In genomic region chr11:5442590-5443021, GRCm38 (mm10) we compare ENCODE assay signal across 8 mouse cellular contexts. TPM values are rescaled to one million over a fixed set of nuclear protein-coding genes. Genes with fewer than 3 reads are reported as not detected.
DNase-seq lines count a peak whose midpoint lies in the region; ATAC-seq and TF ChIP-seq lines count a peak whose summit lies in the region.

No protein-coding gene starts in this region.

- intact Hi-C loops in heart, postnatal 10 days (cut with DNase I), result no loop called here
- intact Hi-C loops in gastrocnemius, adult 2 months (cut with DNase I), result loop anchor here (10.0 kb wide), 1 partner anchor 258 kb away; no protein-coding TSS in a partner anchor

- no peaks in the 10 kb centered on the region for H3K36me3 ChIP-seq in heart, embryonic 14.5 days (ENCODE audit: control insufficient read depth, insufficient read depth, low read length)
- H3K36me3 ChIP-seq in embryonic facial prominence, embryonic 11.5 days (replicated peaks; ENCODE audit: control insufficient read depth, insufficient read depth, low read depth, low read length), result no peaks in the 10 kb centered on the region
- H3K36me3 ChIP-seq in hindbrain, postnatal 0 days (ENCODE audit: insufficient read depth, low read length), result no peaks in the 10 kb centered on the region
- H3K36me3 ChIP-seq in midbrain, embryonic 12.5 days, result no peaks in the 10 kb centered on the region

- H3K27me3 ChIP-seq in heart, embryonic 14.5 days (ENCODE audit: control insufficient read depth, insufficient read depth, low read length), result no peaks in the 10 kb centered on the region
- no peaks in the 10 kb centered on the region for H3K27me3 ChIP-seq in embryonic facial prominence, embryonic 11.5 days (ENCODE audit: control insufficient read depth, insufficient read depth, low read length)
- no peaks in the 10 kb centered on the region for H3K27me3 ChIP-seq in hindbrain, postnatal 0 days (ENCODE audit: insufficient read depth, low read length)
- peaks cover 6% of the 10 kb centered on the region; the same call in 1 of the 2 replicates for H3K27me3 ChIP-seq in midbrain, embryonic 12.5 days

- 35% methylated on average over 3 of the region's 3 CpGs for WGBS in heart, embryonic 14.5 days
- 24% methylated on average over 3 of the region's 3 CpGs for WGBS in embryonic facial prominence, embryonic 11.5 days
- WGBS in hindbrain, postnatal 0 days, result 20% methylated on average over 3 of the region's 3 CpGs
- 16% methylated on average over 3 of the region's 3 CpGs for WGBS in midbrain, embryonic 12.5 days

- H3K9ac ChIP-seq in heart, embryonic 14.5 days (ENCODE audit: low read length), result peak overlapping the region; percentile 90
- no peak overlapping the region for H3K9ac ChIP-seq in embryonic facial prominence, embryonic 11.5 days (replicated peaks; ENCODE audit: low read length)
- H3K9ac ChIP-seq in hindbrain, postnatal 0 days (replicated peaks; ENCODE audit: low read length), result peak overlapping the region; percentile 81; the same call in 1 of the 2 replicates
- H3K9ac ChIP-seq in midbrain, embryonic 12.5 days (replicated peaks), result peak overlapping the region; percentile 82; the same call in 1 of the 2 replicates

- peaks cover 9 to 24% of the 10 kb centered on the region in 2 experiments for H3K4me1 ChIP-seq in heart, embryonic 14.5 days (ENCODE audit: control insufficient read depth in 2 of 2, insufficient read depth in 2 of 2, low read length in 2 of 2)
- H3K4me1 ChIP-seq in embryonic facial prominence, embryonic 11.5 days (ENCODE audit: control insufficient read depth, insufficient read depth, low read length), result no peaks in the 10 kb centered on the region
- peaks cover 15% of the 10 kb centered on the region; the same call in 1 of the 2 replicates for H3K4me1 ChIP-seq in hindbrain, postnatal 0 days (ENCODE audit: insufficient read depth, low read length)
- H3K4me1 ChIP-seq in midbrain, embryonic 12.5 days, result peaks cover 28% of the 10 kb centered on the region

- H3K4me3 ChIP-seq in heart, embryonic 14.5 days (ENCODE audit: control insufficient read depth in 1 of 2, insufficient read depth in 1 of 2, low read depth in 1 of 2, low read length in 2 of 2), result peak overlapping the region in 1 of 2 experiments; percentile 87; a peak in 2 of 4 replicates
- peak overlapping the region; percentile 90; the same call in 1 of the 2 replicates for H3K4me3 ChIP-seq in embryonic facial prominence, embryonic 11.5 days (ENCODE audit: low read depth, low read length)
- peak overlapping the region; percentile 85 for H3K4me3 ChIP-seq in hindbrain, postnatal 0 days (ENCODE audit: low read length)
- H3K4me3 ChIP-seq in midbrain, embryonic 12.5 days, result peak overlapping the region; percentile 81
- H3K4me3 ChIP-seq in gastrocnemius, adult 2 months, result no peak overlapping the region

- no peak for TF ChIP-seq CTCF in hindbrain, postnatal 0 days (IDR thresholded peaks at IDR 0.05; ENCODE audit: low read depth)
- no peak for TF ChIP-seq CTCF in gastrocnemius, adult 2 months (IDR thresholded peaks at IDR 0.05)

- no peak overlapping the region for H3K27ac ChIP-seq in heart, embryonic 14.5 days (replicated peaks in 1 of 2; ENCODE audit: control insufficient read depth in 1 of 2, insufficient read depth in 1 of 2, low read depth in 2 of 2, low read length in 2 of 2)
- no peak overlapping the region for H3K27ac ChIP-seq in embryonic facial prominence, embryonic 11.5 days (replicated peaks; ENCODE audit: low read depth, low read length)
- H3K27ac ChIP-seq in hindbrain, postnatal 0 days, result no peak overlapping the region
- no peak overlapping the region for H3K27ac ChIP-seq in midbrain, embryonic 12.5 days (replicated peaks)
- H3K27ac ChIP-seq in gastrocnemius, adult 2 months, result no peak overlapping the region

- H3K9me3 ChIP-seq in heart, embryonic 14.5 days (ENCODE audit: control insufficient read depth, low read length), result no peaks in the 10 kb centered on the region
- no peaks in the 10 kb centered on the region for H3K9me3 ChIP-seq in embryonic facial prominence, embryonic 11.5 days (replicated peaks; ENCODE audit: control insufficient read depth, low read length)
- no peaks in the 10 kb centered on the region for H3K9me3 ChIP-seq in hindbrain, postnatal 0 days (ENCODE audit: low read length)
- no peaks in the 10 kb centered on the region for H3K9me3 ChIP-seq in midbrain, embryonic 12.5 days

- no peak for ATAC-seq in heart, embryonic 14.5 days (ENCODE audit: insufficient number of reproducible peaks, insufficient read depth, low FRiP score, low read depth)
- no peak for ATAC-seq in embryonic facial prominence, embryonic 11.5 days (replicated peaks; ENCODE audit: insufficient number of reproducible peaks, low FRiP score, low TSS enrichment, low read depth)
- ATAC-seq in hindbrain, postnatal 0 days, result no peak
- ATAC-seq in midbrain, embryonic 12.5 days (ENCODE audit: low FRiP score, low read depth), result no peak

- H3K4me2 ChIP-seq in heart, embryonic 14.5 days (ENCODE audit: low read length), result peak overlapping the region; percentile 94
- H3K4me2 ChIP-seq in embryonic facial prominence, embryonic 11.5 days (ENCODE audit: low read depth, low read length), result peak overlapping the region; percentile 90; the same call in 1 of the 2 replicates
- H3K4me2 ChIP-seq in hindbrain, postnatal 0 days (ENCODE audit: low read depth, low read length), result peak overlapping the region; percentile 96
- peak overlapping the region; percentile 78 for H3K4me2 ChIP-seq in midbrain, embryonic 12.5 days (replicated peaks)

- DNase-seq in heart, postnatal 10 days, result no peak
- no peak for DNase-seq in embryonic facial prominence, embryonic 11.5 days (ENCODE audit: low spot score)
- no peak for DNase-seq in hindbrain, postnatal 0 days (ENCODE audit: low spot score)
- no peak for DNase-seq in spleen, postnatal 10 days (ENCODE audit: low spot score in 2 of 2)
- no peak for DNase-seq in gastrocnemius, adult 2 months
- DNase-seq in cerebellum, postnatal 4 days (ENCODE audit: low spot score in 2 of 2), result no peak

RNA-seq across cellular contexts. Expression of gene Znrf3, which starts 2.0 kb away (rescaled TPM):
- 7.2 and 7.5 TPM in 2 replicates for polyA plus RNA-seq in heart, embryonic 14.5 days (2014; fragmentation: Nextera tagmentation; extraction: Ambion mirVana)
- 10 to 100 TPM; 11.9 to 14.7 TPM for total RNA-seq in heart, postnatal 10 days (2021)
- 11.7 and 12.0 TPM in 2 replicates for polyA plus RNA-seq in embryonic facial prominence, embryonic 11.5 days (2014; fragmentation: Nextera tagmentation; extraction: Ambion mirVana)
- total RNA-seq in hindbrain, postnatal 0 days (2014; rRNA removed), result 13.6 and 17.1 TPM in 2 replicates
- 9.9 and 10.2 TPM in 2 replicates for polyA plus RNA-seq in hindbrain, postnatal 0 days (2015; fragmentation: Nextera tagmentation; extraction: Ambion mirVana)
- 8.8 and 10.1 TPM in 2 replicates for polyA plus RNA-seq in midbrain, embryonic 12.5 days (2016; fragmentation: Nextera tagmentation; extraction: Ambion mirVana)
- 1 to 10 TPM; 5.7 to 6.9 TPM for total RNA-seq in gastrocnemius, adult 2 months (2021)
